Mouse (Mus musculus) stomach, embryonic 14.5 days (tissue): ENCODE data around the gene B4galnt3. TPM values are rescaled to one million over a fixed set of nuclear protein-coding genes. Genes with fewer than 3 reads are reported as not detected.

ENCODE experiments used
- ATAC-seq: fragments of 200-750 bp; cut with Nextera tagmentation; 2 replicates; pipeline ENCODE4 v1.8.0; 2017; ENCODE audit warnings: low read depth, moderate TSS enrichment; ENCODE audit not compliant: insufficient number of reproducible peaks, insufficient read depth, low FRiP score
- H3K27ac ChIP-seq: fragments of 300-500 bp; sonication (generic); 2 replicates; pipeline ENCODE4 v1.5.1; 2014; ENCODE audit warnings: mild to moderate bottlenecking, low read length, moderate library complexity, mixed read lengths
- H3K27me3 ChIP-seq: fragments of 300-500 bp; sonication (generic); 2 replicates; pipeline ENCODE4 v1.6.1; 2014; ENCODE audit warnings: low read length, control low read depth, mixed read lengths; ENCODE audit not compliant: control insufficient read depth, insufficient read depth
- H3K36me3 ChIP-seq: fragments of 300-500 bp; sonication (generic); 2 replicates; pipeline ENCODE4 v1.6.1; 2014; ENCODE audit warnings: mild to moderate bottlenecking, control low read depth, low read length, moderate library complexity, mixed read lengths; ENCODE audit not compliant: control insufficient read depth, insufficient read depth
- H3K4me1 ChIP-seq: fragments of 300-500 bp; sonication (generic); 2 replicates; pipeline ENCODE4 v1.6.1; 2014; ENCODE audit warnings: low read length, control low read depth, mixed read lengths; ENCODE audit not compliant: control insufficient read depth, insufficient read depth
- H3K4me2 ChIP-seq: fragments of 300-500 bp; sonication (generic); replicated peaks from 2 replicates; pipeline ENCODE4 v1.6.1; 2014; ENCODE audit warnings: low read depth, low read length, control low read depth
- H3K4me3 ChIP-seq: fragments of 300-500 bp; sonication (generic); 2 replicates; pipeline ENCODE4 v1.5.1; 2014; ENCODE audit warnings: low read depth, low read length, control low read depth
- H3K9ac ChIP-seq: fragments of 300-500 bp; sonication (generic); replicated peaks from 2 replicates; pipeline ENCODE4 v1.6.1; 2014; ENCODE audit warnings: low read depth, mild to moderate bottlenecking, control low read depth, low read length, moderate library complexity, mixed read lengths
- H3K9me3 ChIP-seq: fragments of 300-500 bp; sonication (generic); 2 replicates; pipeline ENCODE4 v1.6.1; 2016; ENCODE audit warnings: low read depth, low read length, control low read depth; ENCODE audit not compliant: control insufficient read depth
- WGBS: fragments of 180-500 bp; shearing (Covaris S2); extraction: QIAGEN DNeasy Blood & Tissue Kit; methylation state at CpG from one replicate; pipeline ENCODE4 v1.1.7; 2014; 5-methylcytosine and 5-hydroxymethylcytosine counted together
- polyA plus RNA-seq: library from polyadenylated mRNA; unstranded; fragments of >200 nt; fragmentation: Nextera tagmentation; extraction: Ambion mirVana; gene quantifications from 2 replicates; pipeline ENCODE4 v1.2.1, GENCODE M21; 2014

The B4galnt3 gene
- polyA plus RNA-seq, 1 experiment from 2014 or later, result 0.09 TPM

GRCm38 (mm10) chr6:120174028-120174601 is 120.2 kb downstream of the B4galnt3 start:
- Histone ChIP-seq H3K4me2 (no peak overlapping the region), H3K4me1 (0 out of 2 replicates have a peak, but pooled peaks cover 5% of the 10 kb centered on the region), H3K9me3 (no peaks in the 10 kb centered on the region), H3K27me3 (no peaks in the 10 kb centered on the region), H3K4me3 (no peak overlapping the region), H3K27ac (no peak overlapping the region), H3K36me3 (no peaks in the 10 kb centered on the region), H3K9ac (no peak overlapping the region)
- ATAC-seq, result no peak
- WGBS, result 67% methylated on average over 6 of the region's 6 CpGs

DNA sequence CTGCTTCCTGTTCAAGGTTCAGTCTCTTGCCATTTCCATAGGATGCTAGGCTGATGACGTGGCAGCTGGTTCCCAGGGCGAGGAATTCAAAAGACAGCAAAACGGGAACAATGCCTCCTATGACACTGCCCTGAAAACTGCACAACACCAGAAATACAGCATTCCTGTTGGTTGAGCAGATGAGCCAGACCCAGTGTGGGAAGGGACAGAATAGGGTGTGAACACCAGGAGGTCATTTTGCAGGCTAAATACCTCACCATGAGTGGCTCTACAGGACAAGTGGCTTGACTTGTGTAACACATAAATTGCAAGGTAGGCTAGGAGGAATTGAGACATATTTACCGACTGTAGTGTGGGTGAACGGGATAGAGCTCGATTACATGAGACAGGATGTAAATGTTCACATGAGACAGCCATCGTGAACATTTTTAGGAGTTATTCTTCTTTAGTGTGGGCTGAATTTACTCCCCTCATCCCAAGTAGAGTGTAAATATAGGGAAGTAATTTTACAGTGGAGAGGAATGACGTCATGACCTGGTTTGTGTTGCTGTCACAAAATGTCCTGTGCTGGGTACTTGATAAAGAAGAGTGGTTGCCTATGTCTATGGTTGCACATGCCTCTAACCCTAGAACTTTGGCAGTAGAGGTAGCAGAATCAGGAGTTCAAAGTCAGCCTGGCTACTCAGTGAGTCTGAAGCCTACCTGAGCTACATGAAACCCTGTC is 121.9 kb downstream of the B4galnt3 start:
- no peak overlapping the region for H3K4me2 ChIP-seq
- H3K27me3 ChIP-seq, result no peaks in the 10 kb centered on the region
- 0 out of 2 replicates have a peak, but pooled peaks cover 5% of the 10 kb centered on the region for H3K4me1 ChIP-seq
- no peaks in the 10 kb centered on the region for H3K36me3 ChIP-seq
- no peak overlapping the region for H3K4me3 ChIP-seq
- WGBS, result 79% methylated on average over 8 of the region's 8 CpGs
- H3K27ac ChIP-seq, result no peak overlapping the region
- no peak overlapping the region for H3K9ac ChIP-seq
- no peak for ATAC-seq
- H3K9me3 ChIP-seq, result no peaks in the 10 kb centered on the region

GRCm38 (mm10) chr6:120167574-120167973 is 126.8 kb downstream of the B4galnt3 start:
- Histone ChIP-seq H3K4me3 (no peak overlapping the region), H3K4me2 (no peak overlapping the region), H3K36me3 (no peaks in the 10 kb centered on the region), H3K27me3 (no peaks in the 10 kb centered on the region), H3K4me1 (no peaks in the 10 kb centered on the region), H3K27ac (no peak overlapping the region), H3K9me3 (no peaks in the 10 kb centered on the region), H3K9ac (no peak overlapping the region)
- 37% methylated on average over 4 of the region's 4 CpGs for WGBS
- ATAC-seq, result no peak

GRCm38 (mm10) chr6:120164765-120165164 is 129.6 kb downstream of the B4galnt3 start:
- WGBS, result 82% methylated on average over 4 of the region's 4 CpGs
- no peak overlapping the region for H3K4me3 ChIP-seq
- H3K27ac ChIP-seq, result no peak overlapping the region
- H3K36me3 ChIP-seq, result no peaks in the 10 kb centered on the region
- no peaks in the 10 kb centered on the region for H3K4me1 ChIP-seq
- H3K27me3 ChIP-seq, result no peaks in the 10 kb centered on the region
- ATAC-seq, result no peak
- H3K9me3 ChIP-seq, result no peaks in the 10 kb centered on the region
- H3K4me2 ChIP-seq, result no peak overlapping the region
- H3K9ac ChIP-seq, result no peak overlapping the region

- Histone ChIP-seq H3K4me1 (peaks cover 7% of the 10 kb centered on the region), H3K36me3 (no peaks in the 10 kb centered on the region), H3K4me3 (no peak overlapping the region), H3K4me2 (no peak overlapping the region), H3K9ac (no peak overlapping the region), H3K9me3 (no peaks in the 10 kb centered on the region), H3K27ac (no peak overlapping the region), H3K27me3 (no peaks in the 10 kb centered on the region)
- 78% methylated on average over 6 of the region's 6 CpGs for WGBS
- ATAC-seq, result no peak
Measured at GRCm38 (mm10) chr6:120162928-120163327, 131.4 kb downstream of the B4galnt3 start.

GRCm38 (mm10) chr6:120159133-120159901 is 135.0 kb downstream of the B4galnt3 start:
- H3K9ac ChIP-seq, result no peak overlapping the region
- H3K27me3 ChIP-seq, result no peaks in the 10 kb centered on the region
- H3K4me2 ChIP-seq, result 0 out of 2 replicates have a peak overlapping the region, but pooled peaks have one; percentile 4
- H3K36me3 ChIP-seq, result no peaks in the 10 kb centered on the region
- no peaks in the 10 kb centered on the region for H3K9me3 ChIP-seq
- no peak; the same call in 1 of the 2 replicates for ATAC-seq
- H3K27ac ChIP-seq, result peak overlapping the region; percentile 63; the same call in 1 of the 2 replicates
- H3K4me1 ChIP-seq, result peaks cover 7% of the 10 kb centered on the region
- no peak overlapping the region for H3K4me3 ChIP-seq
- 43% methylated on average over 9 of the region's 9 CpGs for WGBS

DNA sequence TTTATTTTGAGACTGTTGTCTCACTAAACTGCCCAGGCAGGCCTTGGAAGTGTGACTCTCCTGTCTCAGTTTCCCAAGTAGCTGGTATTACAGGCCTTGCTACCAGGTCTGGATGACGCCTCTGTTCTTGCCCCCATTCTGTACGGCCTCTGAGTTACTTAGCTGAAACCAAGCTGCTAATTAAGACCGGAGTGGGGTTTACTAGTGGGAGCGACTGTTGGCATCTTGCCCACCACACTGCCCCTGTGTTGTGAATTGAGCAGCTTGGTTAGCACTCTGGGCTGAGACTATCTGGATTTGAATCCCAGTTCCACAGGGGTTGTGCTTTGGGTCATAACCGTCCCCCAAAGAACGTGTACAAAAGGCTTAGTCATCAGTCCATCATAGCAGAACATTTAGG is 136.9 kb downstream of the B4galnt3 start:
- Histone ChIP-seq H3K36me3 (no peaks in the 10 kb centered on the region), H3K9ac (no peak overlapping the region), H3K27ac (no peak overlapping the region), H3K9me3 (no peaks in the 10 kb centered on the region), H3K27me3 (no peaks in the 10 kb centered on the region), H3K4me3 (no peak overlapping the region), H3K4me2 (no peak overlapping the region), H3K4me1 (peaks cover 7% of the 10 kb centered on the region)
- ATAC-seq, result no peak
- WGBS, result 80% methylated on average over 6 of the region's 6 CpGs

- H3K27me3 ChIP-seq, result no peaks in the 10 kb centered on the region
- 78% methylated on average over 4 of the region's 4 CpGs for WGBS
- H3K9me3 ChIP-seq, result no peaks in the 10 kb centered on the region
- H3K27ac ChIP-seq, result no peak overlapping the region
- no peak overlapping the region for H3K9ac ChIP-seq
- H3K4me3 ChIP-seq, result no peak overlapping the region
- H3K4me2 ChIP-seq, result no peak overlapping the region
- peaks cover 7% of the 10 kb centered on the region for H3K4me1 ChIP-seq
- no peak for ATAC-seq
- H3K36me3 ChIP-seq, result no peaks in the 10 kb centered on the region
Measured at GRCm38 (mm10) chr6:120155510-120155909, 138.8 kb downstream of the B4galnt3 start.
